ENCODE assay signal across 10 mouse cellular contexts in the genomic region with DNA sequence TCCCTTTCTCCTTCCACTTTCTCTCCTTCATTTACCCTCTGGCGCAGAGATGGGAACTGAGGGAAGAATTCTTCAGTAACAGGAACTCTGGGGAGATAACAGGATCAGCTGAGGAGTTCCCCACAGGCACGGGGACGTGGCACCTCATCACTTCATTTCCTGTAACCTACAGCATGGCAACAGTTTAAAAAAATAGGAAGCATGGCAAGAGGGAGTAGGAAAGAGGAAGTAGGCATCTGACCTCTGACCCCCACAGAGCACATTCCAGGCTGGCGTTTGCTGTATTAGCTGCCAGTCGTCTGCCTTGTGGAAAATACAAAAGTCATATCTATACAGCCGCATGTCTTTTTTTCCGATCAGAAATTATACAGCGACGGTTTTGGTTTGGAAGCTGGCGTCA.
DNase-seq lines count a peak whose midpoint lies in the region; ATAC-seq and TF ChIP-seq lines count a peak whose summit lies in the region.
"Had no signal": no experiment of that assay in that cellular context is flagged by ENCODE, and none has a peak within 500 bp of the region (broad histone marks: within the 10 kb centered on the region; RNA-seq: fewer than 3 reads in every experiment).

No protein-coding gene starts in this region.

- DNase-seq in MEL-GATA-1-ER (ENCODE audit: extremely low read depth, low read depth): peak; percentile 83
- DNase-seq in lung, postnatal 36 days: peak; percentile 80
- no peak for DNase-seq in retina, postnatal 1 day
- no peak for DNase-seq in cerebellum, adult 2 months
- DNase-seq in right cerebral cortex, postnatal 4 days: no peak

- no peaks in the 10 kb centered on the region for H3K4me1 ChIP-seq in intestine, postnatal 0 days (replicated peaks; ENCODE audit: control insufficient read depth, insufficient read depth, low read length)
- H3K4me1 ChIP-seq in intestine, embryonic 15.5 days (replicated peaks): peaks cover 12% of the 10 kb centered on the region
- peaks cover 35% of the 10 kb centered on the region for H3K4me1 ChIP-seq in heart, embryonic 15.5 days (replicated peaks)
- no peaks in the 10 kb centered on the region for H3K4me1 ChIP-seq in cerebellum, adult 2 months (ENCODE audit: control insufficient read depth, insufficient read depth, low read length)

- no peak overlapping the region for H3K4me2 ChIP-seq in intestine, postnatal 0 days (replicated peaks; ENCODE audit: low read depth)
- no peak overlapping the region for H3K4me2 ChIP-seq in intestine, embryonic 15.5 days (replicated peaks)
- peak overlapping the region; percentile 3; the same call in 1 of the 2 replicates for H3K4me2 ChIP-seq in heart, embryonic 15.5 days
- H3K4me2 ChIP-seq: limb, embryonic 13.5 days had no signal

- peak; percentile 46; the same call in 1 of the 2 replicates for ATAC-seq in intestine, postnatal 0 days
- ATAC-seq in intestine, embryonic 15.5 days: no peak
- ATAC-seq in heart, embryonic 15.5 days (replicated peaks; ENCODE audit: insufficient number of reproducible peaks, insufficient read depth, low FRiP score, low read depth): no peak
- ATAC-seq: forebrain, embryonic 14.5 days had no signal

- no peak overlapping the region for H3K27ac ChIP-seq in intestine, postnatal 0 days (ENCODE audit: low read depth, low read length)
- no peak overlapping the region for H3K27ac ChIP-seq in intestine, embryonic 15.5 days
- H3K27ac ChIP-seq in heart, embryonic 15.5 days: peak overlapping the region; percentile 36
- no peak overlapping the region for H3K27ac ChIP-seq in cerebellum, adult 2 months (ENCODE audit: insufficient read depth, low read length)
- H3K27ac ChIP-seq: limb, embryonic 13.5 days had no signal

- WGBS in intestine, postnatal 0 days: 38% methylated on average over 10 of the region's 10 CpGs
- WGBS in intestine, embryonic 15.5 days: 39% methylated on average over 10 of the region's 10 CpGs
- WGBS in heart, embryonic 15.5 days: 24% methylated on average over 10 of the region's 10 CpGs
- 86% methylated on average over 10 of the region's 10 CpGs for WGBS in cerebellum, adult 2 months

- no peaks in the 10 kb centered on the region for H3K27me3 ChIP-seq in intestine, postnatal 0 days (replicated peaks; ENCODE audit: control insufficient read depth, insufficient read depth, low read length)
- H3K27me3 ChIP-seq in intestine, embryonic 15.5 days (replicated peaks): no peaks in the 10 kb centered on the region
- no peaks in the 10 kb centered on the region for H3K27me3 ChIP-seq in heart, embryonic 15.5 days
- peaks cover 2% of the 10 kb centered on the region; the same call in 1 of the 2 replicates for H3K27me3 ChIP-seq in cerebellum, adult 2 months (ENCODE audit: control insufficient read depth, insufficient read depth, low read length)
- H3K27me3 ChIP-seq: limb, embryonic 13.5 days had no signal

- H3K36me3 ChIP-seq in intestine, postnatal 0 days (ENCODE audit: control insufficient read depth, insufficient read depth): no peaks in the 10 kb centered on the region
- H3K36me3 ChIP-seq in intestine, embryonic 15.5 days: no peaks in the 10 kb centered on the region
- no peaks in the 10 kb centered on the region for H3K36me3 ChIP-seq in heart, embryonic 15.5 days
- H3K36me3 ChIP-seq: limb, embryonic 13.5 days had no signal

- H3K9me3 ChIP-seq in intestine, postnatal 0 days (ENCODE audit: control insufficient read depth): no peaks in the 10 kb centered on the region
- H3K9me3 ChIP-seq in intestine, embryonic 15.5 days: no peaks in the 10 kb centered on the region
- H3K9me3 ChIP-seq in heart, embryonic 15.5 days (replicated peaks): no peaks in the 10 kb centered on the region
- H3K9me3 ChIP-seq: limb, embryonic 13.5 days had no signal

- TF ChIP-seq CTCF in intestine, postnatal 0 days (IDR thresholded peaks at IDR 0.05; ENCODE audit: low read depth): no peak
- no peak for TF ChIP-seq CTCF in cerebellum, adult 2 months (IDR thresholded peaks at IDR 0.05; ENCODE audit: borderline replicate concordance, insufficient read depth, low read depth, low read length)

- H3K9ac ChIP-seq in intestine, postnatal 0 days (ENCODE audit: low read depth, low read length): no peak overlapping the region
- H3K9ac ChIP-seq in intestine, embryonic 15.5 days: no peak overlapping the region
- H3K9ac ChIP-seq in heart, embryonic 15.5 days: no peak overlapping the region
- H3K9ac ChIP-seq: limb, embryonic 13.5 days had no signal

- H3K4me3 ChIP-seq in intestine, postnatal 0 days (ENCODE audit: low read depth, low read length): no peak overlapping the region
- H3K4me3 ChIP-seq in intestine, embryonic 15.5 days (replicated peaks): no peak overlapping the region
- no peak overlapping the region for H3K4me3 ChIP-seq in heart, embryonic 15.5 days
- no peak overlapping the region for H3K4me3 ChIP-seq in cerebellum, adult 2 months (replicated peaks; ENCODE audit: insufficient read depth, low read depth, low read length)
- H3K4me3 ChIP-seq: limb, embryonic 13.5 days had no signal

- no peak for TF ChIP-seq POLR2A in cerebellum, adult 2 months (IDR thresholded peaks at IDR 0.05; ENCODE audit: borderline replicate concordance, insufficient read depth, low read length)

Comparison
In these comparisons a context has a peak if more than half of its experiments do, and no peak if none do; other contexts are left out.
1. DNase-seq: peak in MEL-GATA-1-ER (single experiment) and lung, postnatal 36 days (single experiment); none in retina, postnatal 1 day (single experiment), cerebellum, adult 2 months (0 of 2) and right cerebral cortex, postnatal 4 days (single experiment).